Mouse (Mus musculus): ENCODE measurements at regions not wholly inside any gene's neighbourhood (a gene's known extent, or its start where the extent isn't known, plus 50 kb on each side); places are given as distances from the start of the nearest gene placed in this dataset.

GRCm38 (mm10) chr10:23052480-23053378, 232.8 kb upstream of the Tcf21 start:
- intact Hi-C loops (cut with DNase I), result no loop called here
- DNase-seq (ENCODE audit: low spot score), result no peak

GRCm38 (mm10) chr10:23044466-23044865, 224.5 kb upstream of the Tcf21 start:
- intact Hi-C loops (cut with DNase I), result no loop called here
- DNase-seq (ENCODE audit: low spot score), result no peak

GRCm38 (mm10) chr10:23031491-23032126, 211.6 kb upstream of the Tcf21 start:
- intact Hi-C loops (cut with DNase I), result no loop called here
- no peak for DNase-seq (ENCODE audit: low spot score)

- intact Hi-C loops (cut with DNase I), result no loop called here
These were observed 208.0 kb upstream of the Tcf21 start for GRCm38 (mm10) chr10:23027961-23028360.

GRCm38 (mm10) chr10:23017151-23017678, 197.2 kb upstream of the Tcf21 start:
- no peak for DNase-seq (ENCODE audit: low spot score)
- intact Hi-C loops (cut with DNase I), result no loop called here

More at GRCm38 (mm10) chr10:23027961-23028360, 208.0 kb upstream of the Tcf21 start:
- no peak for DNase-seq (ENCODE audit: low spot score)

- intact Hi-C loops (cut with DNase I), result no loop called here
- DNase-seq (ENCODE audit: low spot score), result peak; percentile 10
These were observed 196.1 kb upstream of the Tcf21 start for GRCm38 (mm10) chr10:23015935-23016694.

- no peak for DNase-seq (ENCODE audit: low spot score)
- intact Hi-C loops (cut with DNase I), result no loop called here
These were observed 190.7 kb upstream of the Tcf21 start for GRCm38 (mm10) chr10:23010715-23011114.

- no peak for DNase-seq (ENCODE audit: low spot score)
- intact Hi-C loops (cut with DNase I), result no loop called here
These were observed 190.2 kb upstream of the Tcf21 start for GRCm38 (mm10) chr10:23010201-23010600.

- intact Hi-C loops (cut with DNase I), result no loop called here
- DNase-seq (ENCODE audit: low spot score), result no peak
These were observed 184.8 kb upstream of the Tcf21 start for GRCm38 (mm10) chr10:23004768-23005167.

GRCm38 (mm10) chr10:23003686-23004085, 183.7 kb upstream of the Tcf21 start:
- intact Hi-C loops (cut with DNase I), result no loop called here
- no peak for DNase-seq (ENCODE audit: low spot score)

- intact Hi-C loops (cut with DNase I), result no loop called here
- DNase-seq (ENCODE audit: low spot score), result no peak
These were observed 178.6 kb upstream of the Tcf21 start for GRCm38 (mm10) chr10:22998561-22998960.

- DNase-seq (ENCODE audit: low spot score), result no peak
- intact Hi-C loops (cut with DNase I), result no loop called here
These were observed 177.6 kb upstream of the Tcf21 start for GRCm38 (mm10) chr10:22997571-22997970.

- intact Hi-C loops (cut with DNase I), result no loop called here
- DNase-seq (ENCODE audit: low spot score), result no peak
These were observed 173.2 kb upstream of the Tcf21 start for GRCm38 (mm10) chr10:22993158-22993557.

- DNase-seq (ENCODE audit: low spot score), result peak; percentile 16
- intact Hi-C loops (cut with DNase I), result no loop called here
These were observed 161.8 kb upstream of the Tcf21 start for GRCm38 (mm10) chr10:22981798-22982197.

- intact Hi-C loops (cut with DNase I), result no loop called here
- no peak for DNase-seq (ENCODE audit: low spot score)
These were observed 158.5 kb upstream of the Tcf21 start for GRCm38 (mm10) chr10:22978442-22978841.

- intact Hi-C loops (cut with DNase I), result no loop called here
- DNase-seq (ENCODE audit: low spot score), result no peak
These were observed 137.0 kb upstream of the Tcf21 start for GRCm38 (mm10) chr10:22956956-22957355.

GRCm38 (mm10) chr10:22953283-22953682, 133.3 kb upstream of the Tcf21 start:
- intact Hi-C loops (cut with DNase I), result no loop called here
- DNase-seq (ENCODE audit: low spot score), result no peak

GRCm38 (mm10) chr10:22944247-22944646, 124.3 kb upstream of the Tcf21 start:
- intact Hi-C loops (cut with DNase I), result no loop called here
- DNase-seq (ENCODE audit: low spot score), result no peak

GRCm38 (mm10) chr10:22927977-22928376, 108.0 kb upstream of the Tcf21 start:
- DNase-seq (ENCODE audit: low spot score), result no peak
- intact Hi-C loops (cut with DNase I), result no loop called here

- intact Hi-C loops (cut with DNase I), result no loop called here
- no peak for DNase-seq (ENCODE audit: low spot score)
These were observed 106.1 kb upstream of the Tcf21 start for GRCm38 (mm10) chr10:22926099-22926498.

Measured in heart, postnatal 25 days (tissue).